Comparison of ENCODE assay signal across 9 mouse cellular contexts in the genomic region with DNA sequence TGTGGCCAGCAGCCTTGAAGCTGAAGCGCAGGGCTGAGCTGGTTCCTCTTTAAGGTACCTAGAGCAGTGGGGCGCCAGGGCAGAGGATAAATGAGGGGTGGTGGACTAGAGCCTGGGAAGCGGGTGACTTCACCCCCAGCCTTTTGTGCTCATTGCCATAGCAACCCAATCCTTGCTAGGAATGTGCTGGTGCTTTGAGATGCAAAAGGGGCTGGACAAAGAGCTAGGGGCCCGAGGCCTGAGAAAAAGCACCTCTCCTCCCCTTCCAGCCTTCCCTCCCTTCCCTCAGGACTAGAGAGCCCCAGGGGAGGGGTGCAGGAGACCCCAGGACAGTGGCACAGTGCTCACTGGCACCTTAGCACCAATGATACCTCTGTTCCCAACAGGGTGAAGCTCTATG. TPM values are rescaled to one million over a fixed set of nuclear protein-coding genes. Genes with fewer than 3 reads are reported as not detected.
DNase-seq lines count a peak whose midpoint lies in the region; ATAC-seq and TF ChIP-seq lines count a peak whose summit lies in the region.
"Had no signal": no experiment of that assay in that cellular context is flagged by ENCODE, and none has a peak within 500 bp of the region (broad histone marks: within the 10 kb centered on the region; RNA-seq: fewer than 3 reads in every experiment).

No protein-coding gene starts in this region.

- peak overlapping the region; percentile 74 for H3K27ac ChIP-seq in left cerebral cortex, adult 2 months
- H3K27ac ChIP-seq in embryonic facial prominence, embryonic 10.5 days (replicated peaks): peak overlapping the region; percentile 93
- H3K27ac ChIP-seq in limb, embryonic 10.5 days: peak overlapping the region; percentile 87
- no peak overlapping the region for H3K27ac ChIP-seq in liver, postnatal 0 days (ENCODE audit: low read depth)

- no peak for ATAC-seq in liver, postnatal 0 days

- WGBS in embryonic facial prominence, embryonic 10.5 days: 16% methylated on average over 4 of the region's 4 CpGs
- 36% methylated on average over 4 of the region's 4 CpGs for WGBS in limb, embryonic 10.5 days
- 44% methylated on average over 4 of the region's 4 CpGs for WGBS in liver, postnatal 0 days (ENCODE audit: insufficient replicate concordance)

- H3K4me2 ChIP-seq in liver, postnatal 0 days (ENCODE audit: low read depth, low read length): no peak overlapping the region

- intact Hi-C loops in left cerebral cortex, adult 2 months (cut with DNase I): no loop called here

- TF ChIP-seq CTCF in left cerebral cortex, adult 2 months (IDR thresholded peaks at IDR 0.05): no peak
- no peak for TF ChIP-seq CTCF in liver, postnatal 0 days (IDR thresholded peaks at IDR 0.05; ENCODE audit: low read depth)

- no peak overlapping the region for H3K9ac ChIP-seq in liver, postnatal 0 days (replicated peaks)

- H3K9me3 ChIP-seq in embryonic facial prominence, embryonic 10.5 days: no peaks in the 10 kb centered on the region
- no peaks in the 10 kb centered on the region for H3K9me3 ChIP-seq in limb, embryonic 10.5 days (replicated peaks)
- no peaks in the 10 kb centered on the region for H3K9me3 ChIP-seq in liver, postnatal 0 days (ENCODE audit: low read length)

- H3K27me3 ChIP-seq in embryonic facial prominence, embryonic 10.5 days (replicated peaks; ENCODE audit: low read depth, poor library complexity, severe bottlenecking): peaks cover 38% of the 10 kb centered on the region
- peaks cover 50% of the 10 kb centered on the region for H3K27me3 ChIP-seq in limb, embryonic 10.5 days (ENCODE audit: low read depth, poor library complexity, severe bottlenecking)
- peaks cover 39% of the 10 kb centered on the region for H3K27me3 ChIP-seq in liver, postnatal 0 days (ENCODE audit: insufficient read depth, low read length)

- H3K4me1 ChIP-seq in embryonic facial prominence, embryonic 10.5 days: peaks cover 72% of the 10 kb centered on the region
- H3K4me1 ChIP-seq in limb, embryonic 10.5 days: peaks cover 48% of the 10 kb centered on the region
- H3K4me1 ChIP-seq in liver, postnatal 0 days (ENCODE audit: insufficient read depth): peaks cover 10% of the 10 kb centered on the region

- TF ChIP-seq EP300 in liver, postnatal 0 days (IDR thresholded peaks at IDR 0.05; ENCODE audit: low read depth): no peak

- H3K4me3 ChIP-seq in left cerebral cortex, adult 2 months: peak overlapping the region; percentile 53
- H3K4me3 ChIP-seq in embryonic facial prominence, embryonic 10.5 days: peak overlapping the region; percentile 78
- peak overlapping the region; percentile 66 for H3K4me3 ChIP-seq in limb, embryonic 10.5 days
- no peak overlapping the region for H3K4me3 ChIP-seq in liver, postnatal 0 days (ENCODE audit: low read depth, low read length)

- peaks cover 47% of the 10 kb centered on the region for H3K36me3 ChIP-seq in embryonic facial prominence, embryonic 10.5 days (replicated peaks)
- peaks cover 40% of the 10 kb centered on the region for H3K36me3 ChIP-seq in limb, embryonic 10.5 days
- no peaks in the 10 kb centered on the region for H3K36me3 ChIP-seq in liver, postnatal 0 days (replicated peaks; ENCODE audit: insufficient read depth, low read length)

- DNase-seq in left cerebral cortex, adult 2 months (ENCODE audit: extremely low spot score in 1 of 2, low spot score in 2 of 2): peak in 1 of 2 experiments; percentile 27
- DNase-seq in left cerebral cortex, adult 11 months (ENCODE audit: low spot score): no peak
- peak; percentile 65 for DNase-seq in embryonic facial prominence, embryonic 10.5 days (ENCODE audit: low spot score)
- no peak for DNase-seq in limb, embryonic 10.5 days (ENCODE audit: low spot score)
- DNase-seq in retina, embryonic 14.5 days (ENCODE audit: low spot score): peak; percentile 75
- no peak for DNase-seq in liver, postnatal 0 days
- DNase-seq in adrenal gland, postnatal 25 days: no peak
- no peak for DNase-seq in right cerebral cortex, postnatal 14 days
- DNase-seq: right cerebral cortex, postnatal 25 days had no signal

RNA-seq across cellular contexts. Expression of gene Mtx1, which starts 1.0 kb away (rescaled TPM):
- total RNA-seq in left cerebral cortex, adult 2 months (2021): 10 to 100 TPM; 96.2 to 99.9 TPM
- polyA plus RNA-seq in embryonic facial prominence, embryonic 10.5 days (2016; fragmentation: Nextera tagmentation; extraction: Ambion mirVana): 248 and 258 TPM in 2 replicates
- 250 and 265 TPM in 2 replicates for polyA plus RNA-seq in limb, embryonic 10.5 days (2016; fragmentation: Nextera tagmentation; extraction: Ambion mirVana)
- polyA plus RNA-seq in liver, postnatal 0 days (2015; fragmentation: Nextera tagmentation; extraction: Ambion mirVana): 105 and 111 TPM in 2 replicates
- total RNA-seq in adrenal gland, postnatal 25 days (2021): 143 and 154 TPM in 2 replicates

RNA-seq across cellular contexts. Expression of gene Muc1, which starts 2.9 kb away (rescaled TPM):
- under 1 TPM; 0.29 to 0.33 TPM for total RNA-seq in left cerebral cortex, adult 2 months (2021)
- polyA plus RNA-seq in embryonic facial prominence, embryonic 10.5 days (2016; fragmentation: Nextera tagmentation; extraction: Ambion mirVana): 0.15 and 0.81 TPM in 2 replicates
- 0.24 and 0.74 TPM in 2 replicates for polyA plus RNA-seq in limb, embryonic 10.5 days (2016; fragmentation: Nextera tagmentation; extraction: Ambion mirVana)
- polyA plus RNA-seq in liver, postnatal 0 days (2015; fragmentation: Nextera tagmentation; extraction: Ambion mirVana): 0.40 and 0.56 TPM in 2 replicates
- total RNA-seq in adrenal gland, postnatal 25 days (2021): not detected in 2 replicates

RNA-seq across cellular contexts. Expression of gene Thbs3, which starts 10.9 kb away (rescaled TPM):
- 10 to 100 TPM; 21.2 to 21.9 TPM for total RNA-seq in left cerebral cortex, adult 2 months (2021)
- polyA plus RNA-seq in embryonic facial prominence, embryonic 10.5 days (2016; fragmentation: Nextera tagmentation; extraction: Ambion mirVana): 42.0 and 43.3 TPM in 2 replicates
- 12.2 and 26.8 TPM in 2 replicates for polyA plus RNA-seq in limb, embryonic 10.5 days (2016; fragmentation: Nextera tagmentation; extraction: Ambion mirVana)
- polyA plus RNA-seq in liver, postnatal 0 days (2015; fragmentation: Nextera tagmentation; extraction: Ambion mirVana): 1.3 and 1.8 TPM in 2 replicates
- 6.1 and 8.7 TPM in 2 replicates for total RNA-seq in adrenal gland, postnatal 25 days (2021)

RNA-seq across cellular contexts. Expression of gene Krtcap2, which starts 19.8 kb away (rescaled TPM):
- 10 to 100 TPM; 63.2 to 71.4 TPM for total RNA-seq in left cerebral cortex, adult 2 months (2021)
- 244 and 262 TPM in 2 replicates for polyA plus RNA-seq in embryonic facial prominence, embryonic 10.5 days (2016; fragmentation: Nextera tagmentation; extraction: Ambion mirVana)
- polyA plus RNA-seq in limb, embryonic 10.5 days (2016; fragmentation: Nextera tagmentation; extraction: Ambion mirVana): 272 and 282 TPM in 2 replicates
- polyA plus RNA-seq in liver, postnatal 0 days (2015; fragmentation: Nextera tagmentation; extraction: Ambion mirVana): 141 TPM in 2 replicates
- total RNA-seq in adrenal gland, postnatal 25 days (2021): 126 and 127 TPM in 2 replicates

RNA-seq across cellular contexts. Expression of gene Trim46, which starts 20.2 kb away (rescaled TPM):
- 10 to 100 TPM; 82.8 to 85.1 TPM for total RNA-seq in left cerebral cortex, adult 2 months (2021)
- polyA plus RNA-seq in embryonic facial prominence, embryonic 10.5 days (2016; fragmentation: Nextera tagmentation; extraction: Ambion mirVana): 4.0 and 4.7 TPM in 2 replicates
- 3.4 and 6.1 TPM in 2 replicates for polyA plus RNA-seq in limb, embryonic 10.5 days (2016; fragmentation: Nextera tagmentation; extraction: Ambion mirVana)
- 0.06 and 0.21 TPM in 2 replicates for polyA plus RNA-seq in liver, postnatal 0 days (2015; fragmentation: Nextera tagmentation; extraction: Ambion mirVana)
- 2.6 and 3.2 TPM in 2 replicates for total RNA-seq in adrenal gland, postnatal 25 days (2021)

Comparison
In these comparisons a context has a peak if more than half of its experiments do, and no peak if none do; other contexts are left out.
1. DNase-seq: peak in embryonic facial prominence, embryonic 10.5 days (single experiment) and retina, embryonic 14.5 days (single experiment); none in left cerebral cortex, adult 11 months (single experiment), limb, embryonic 10.5 days (single experiment), liver, postnatal 0 days (single experiment), adrenal gland, postnatal 25 days (single experiment) and right cerebral cortex, postnatal 14 days (single experiment).